Mouse (Mus musculus): ENCODE data around the gene Gm49369.
"Not testable (repeated sequence)": the region's sequence is repeated elsewhere in the genome, so short reads cannot be mapped to it uniquely, and the experiment has no call there.

Gm49369 gene

DNA sequence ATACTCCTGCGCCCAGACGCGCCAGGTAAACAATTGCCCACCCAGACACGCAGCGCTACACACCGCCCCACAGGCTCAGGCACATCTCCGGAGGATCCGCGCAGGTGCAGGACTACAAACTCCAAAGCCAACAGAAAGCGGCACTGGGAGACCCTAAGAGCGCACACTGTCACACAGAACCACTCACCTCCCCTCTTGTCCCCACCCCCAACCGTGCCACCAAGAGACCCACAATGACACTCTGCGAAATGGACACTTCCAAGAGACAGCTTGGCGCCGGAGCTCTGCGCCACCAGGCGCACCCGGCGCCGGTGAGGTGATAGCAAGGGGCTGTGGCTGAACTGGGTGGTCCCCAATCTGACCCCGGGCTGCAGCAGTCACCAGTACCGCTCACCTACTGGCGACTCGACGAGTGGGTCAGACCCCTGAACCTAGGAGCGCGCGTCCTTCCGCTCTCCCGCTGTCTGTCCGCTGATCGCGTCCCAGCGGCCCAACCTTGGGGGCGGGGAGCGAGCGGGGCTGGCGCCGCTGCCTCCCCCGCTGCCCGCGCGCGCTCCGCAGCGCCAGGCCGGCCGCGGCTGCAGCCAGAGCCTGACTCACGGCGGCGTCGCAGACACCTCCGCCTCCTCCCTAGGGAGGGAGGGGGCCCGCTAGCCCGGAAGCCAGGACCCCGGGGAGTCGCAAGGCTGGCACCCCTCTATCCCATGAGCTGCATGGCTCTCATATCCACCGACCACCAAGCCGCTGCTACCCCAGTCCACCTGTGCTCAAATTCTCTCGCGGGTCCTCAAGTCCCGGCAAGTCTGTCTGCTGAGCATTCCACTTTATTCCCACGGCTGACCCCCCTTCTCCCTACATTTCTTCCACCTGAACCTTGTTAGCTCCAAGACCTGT lies 10.5 kb downstream of the Gm49369 start:
- no peak for DNase-seq

DNA sequence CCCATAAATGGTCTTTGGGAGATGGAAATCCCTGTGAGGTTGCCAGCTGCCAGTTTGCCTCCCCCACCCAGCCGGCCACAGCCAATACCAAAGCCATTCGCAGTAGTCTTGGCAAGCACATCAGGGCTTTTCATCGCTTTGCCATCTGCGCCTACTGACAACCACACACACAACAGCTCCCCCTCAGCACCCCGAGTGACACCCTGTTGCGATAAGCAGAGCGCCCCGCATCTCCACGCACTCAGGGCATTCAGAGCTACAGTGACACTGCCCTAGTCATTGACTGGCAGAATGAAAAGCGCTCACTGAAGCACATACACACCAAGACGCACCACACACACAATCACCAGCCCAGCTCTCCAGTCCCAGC lies 11.1 kb downstream of the Gm49369 start:
- DNase-seq: no peak

DNA sequence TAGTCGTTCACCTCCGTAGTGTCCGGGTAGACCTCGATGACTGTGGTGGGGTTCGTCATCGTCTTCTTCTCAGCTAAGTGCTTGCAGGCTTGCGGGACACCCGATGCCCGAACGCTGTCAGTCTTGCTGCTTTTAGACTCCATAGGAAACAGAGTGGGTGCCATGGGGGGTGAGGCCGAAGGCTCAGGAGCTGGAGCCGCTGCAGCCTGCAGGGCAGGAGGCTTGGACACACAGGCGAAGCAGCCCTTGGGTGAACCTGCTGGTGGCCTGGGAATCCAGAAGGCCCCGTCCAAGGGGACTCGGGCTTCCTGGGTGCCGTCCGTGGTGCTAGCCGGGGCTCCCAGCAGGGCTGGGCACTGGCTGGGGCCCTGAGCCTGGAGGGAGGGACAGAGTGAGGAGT lies 11.5 kb downstream of the Gm49369 start:
- DNase-seq: no peak

DNA sequence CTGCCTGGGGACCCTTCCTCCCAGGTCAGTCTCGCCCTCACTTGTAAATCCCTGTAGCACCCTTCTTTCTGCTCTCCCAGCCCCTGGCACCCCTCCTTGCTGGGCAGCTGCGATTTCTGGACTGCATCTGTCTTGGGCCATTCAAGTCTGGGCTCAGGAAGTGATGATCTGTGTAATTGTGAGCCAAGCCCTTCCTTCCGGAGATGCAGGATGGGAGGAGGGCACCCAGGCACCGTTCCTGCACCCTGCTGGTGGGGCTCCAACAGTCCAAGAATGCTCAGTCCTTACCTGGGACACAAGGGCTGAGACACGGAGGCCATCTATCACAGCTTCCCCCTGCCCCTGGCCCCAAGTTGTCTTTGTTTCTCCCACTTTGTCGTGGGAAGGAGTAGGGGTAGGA lies 12.6 kb downstream of the Gm49369 start:
- DNase-seq: peak; percentile 62

DNA sequence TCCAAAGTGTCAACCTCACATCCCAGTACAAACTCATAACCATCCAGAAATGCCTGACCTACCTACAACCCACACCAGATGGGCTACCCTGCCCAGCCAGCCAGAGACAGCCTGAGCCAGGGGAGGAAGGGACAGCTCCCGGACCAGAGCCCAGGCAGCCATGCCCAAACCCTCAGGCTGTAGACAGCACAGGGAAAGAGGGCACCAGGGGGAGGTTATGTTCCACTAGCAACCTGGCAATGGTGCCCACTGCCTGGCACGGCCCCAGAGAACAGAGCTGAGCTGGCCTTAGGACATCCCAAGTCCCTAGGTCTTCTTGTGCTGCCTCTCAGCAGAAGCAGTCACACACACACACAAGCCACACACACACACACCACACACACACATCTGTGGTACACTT lies 13.6 kb downstream of the Gm49369 start:
- no peak for DNase-seq

DNA sequence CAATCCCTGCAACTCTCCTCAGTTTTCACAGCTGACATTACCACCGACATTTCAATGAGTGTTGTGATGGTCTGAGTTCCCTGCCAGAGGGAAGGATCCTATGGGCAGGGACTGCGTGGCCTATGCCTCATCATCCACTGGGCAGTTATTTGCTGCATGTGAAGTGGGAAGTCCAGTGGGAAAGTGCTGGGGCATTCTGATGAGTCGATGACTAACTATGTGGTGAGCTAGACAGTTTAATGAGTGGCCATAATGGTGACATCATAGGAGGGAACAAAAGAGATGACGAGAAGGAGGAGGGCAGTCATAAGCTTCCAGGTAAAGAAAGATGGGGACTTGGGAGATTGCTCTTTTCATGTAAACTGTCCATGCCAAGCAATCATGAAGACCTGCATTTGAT lies 19.4 kb downstream of the Gm49369 start:
- DNase-seq: no peak

DNA sequence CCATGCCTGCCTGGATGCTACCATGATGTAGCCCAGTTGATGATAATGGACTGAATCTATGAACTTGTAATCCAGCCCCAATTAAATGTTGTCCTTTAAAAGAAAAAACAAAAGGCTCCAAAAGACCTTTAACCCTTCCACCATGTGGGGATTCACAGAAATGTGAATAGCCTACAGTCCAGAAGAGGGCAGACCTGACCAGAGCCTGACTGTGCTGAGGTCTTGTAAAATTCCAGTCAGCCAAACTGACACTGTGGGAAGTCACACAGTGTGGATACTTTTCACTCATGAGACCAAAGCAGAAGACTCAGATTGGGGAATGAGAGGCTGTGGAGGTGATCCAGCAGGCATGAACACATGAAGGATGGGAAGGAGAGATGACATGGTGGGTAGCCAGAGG lies 21.7 kb downstream of the Gm49369 start:
- DNase-seq: no peak

DNA sequence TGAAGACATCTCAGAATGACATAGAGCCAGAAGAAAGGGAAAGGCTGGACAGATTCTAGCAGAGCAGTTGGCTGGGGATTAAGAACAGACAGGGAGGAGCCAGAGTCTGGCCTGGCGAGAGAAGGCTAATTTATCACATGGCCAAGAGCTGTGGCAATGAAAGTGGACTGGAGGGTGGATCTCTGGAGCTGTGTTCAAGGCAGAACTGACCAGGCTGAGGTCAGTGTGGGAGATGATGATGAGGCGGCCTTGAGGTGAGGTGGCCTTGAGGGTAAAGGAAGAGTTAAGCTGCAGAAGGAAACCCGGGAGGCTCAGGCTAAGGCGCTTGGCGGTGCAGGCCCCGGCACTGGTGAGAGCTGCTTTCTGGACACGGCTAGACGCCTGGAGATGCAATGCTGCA lies 23.3 kb downstream of the Gm49369 start:
- no peak for DNase-seq

DNA sequence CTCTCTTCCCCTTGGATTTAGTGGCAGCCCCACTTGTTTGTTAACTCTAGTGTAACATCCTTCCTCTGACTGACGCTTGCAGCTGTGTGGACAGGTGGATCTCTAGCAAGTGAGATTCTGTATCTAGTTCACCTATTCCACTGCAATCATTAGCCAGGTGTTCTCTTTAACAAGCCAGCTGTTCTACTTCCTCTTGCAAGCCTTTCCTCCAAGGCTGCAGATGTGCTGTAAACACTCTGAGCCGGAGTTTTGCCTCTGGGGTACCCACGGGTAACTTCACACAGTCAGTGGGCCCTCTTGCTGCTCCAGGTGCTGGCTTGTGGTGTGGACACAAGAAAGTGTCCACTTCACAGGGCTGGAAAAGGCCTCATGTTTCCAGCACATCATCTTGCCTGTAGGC lies 24.9 kb downstream of the Gm49369 start:
- no peak for DNase-seq

DNA sequence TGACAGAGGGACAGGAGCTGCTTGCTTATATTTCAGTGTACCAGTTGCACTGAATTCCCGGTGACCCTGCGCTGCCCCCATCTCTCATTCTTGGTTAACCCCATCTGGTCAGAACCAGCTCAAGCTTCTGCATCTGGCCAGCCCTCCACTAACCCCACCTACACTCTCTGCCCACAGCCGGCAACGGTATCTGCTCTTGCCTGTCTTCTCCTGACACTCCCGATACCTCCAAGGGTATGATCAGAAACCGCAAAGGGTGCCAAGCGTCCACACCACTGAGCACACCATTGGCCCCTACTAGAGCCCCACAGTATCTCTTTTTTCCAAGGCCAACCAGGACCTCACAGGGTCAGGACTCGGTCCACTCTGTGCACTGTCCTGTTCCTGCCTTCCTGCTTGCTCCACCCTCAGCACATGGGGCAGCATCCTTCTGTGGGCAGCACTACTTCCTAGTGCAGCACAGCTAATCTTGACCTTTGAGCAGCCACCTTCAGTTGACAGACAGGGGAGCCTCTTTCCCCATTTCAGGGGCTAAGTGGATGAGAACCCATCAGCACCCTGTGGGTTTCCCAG lies 27.7 kb downstream of the Gm49369 start:
- no peak for DNase-seq

DNA sequence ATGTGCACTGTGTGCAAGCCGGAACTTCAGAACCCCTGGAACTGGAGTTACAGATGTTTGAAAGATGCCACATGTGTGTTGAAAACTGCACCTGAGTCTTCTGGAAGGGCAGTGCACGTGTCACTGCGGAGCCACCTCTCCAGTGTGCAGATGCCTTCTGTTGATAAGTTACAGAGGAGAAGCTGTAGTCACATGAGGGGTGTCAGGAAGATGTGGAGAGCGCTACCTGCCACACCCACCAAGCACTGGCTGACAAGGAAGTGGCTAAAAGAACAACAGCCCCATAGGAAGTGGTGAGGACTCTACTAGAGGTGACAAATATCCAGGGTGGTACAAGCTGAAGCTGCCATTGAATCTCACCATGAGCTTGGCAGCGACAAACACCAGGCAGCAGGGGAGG lies 28.6 kb downstream of the Gm49369 start:
- no peak for DNase-seq

DNA sequence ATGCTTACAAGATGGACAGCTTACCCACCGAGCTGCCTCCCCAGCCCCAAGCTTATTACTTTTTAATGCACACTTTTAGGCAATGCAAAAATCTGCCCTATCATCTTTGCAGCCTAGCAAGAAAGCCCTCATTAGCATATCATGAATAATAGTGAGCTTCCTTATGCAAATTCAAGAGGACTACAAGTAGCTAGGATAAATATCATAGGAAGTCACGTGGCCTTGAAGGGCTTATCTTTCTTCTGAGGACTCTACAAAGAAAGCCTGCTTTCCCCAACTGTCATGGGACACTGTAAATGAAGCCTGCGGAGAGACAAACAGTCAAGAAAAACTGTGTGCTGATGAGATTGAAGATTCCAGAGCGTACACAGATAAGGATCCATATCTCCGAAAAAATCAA lies 30.9 kb downstream of the Gm49369 start:
- DNase-seq: no peak

DNA sequence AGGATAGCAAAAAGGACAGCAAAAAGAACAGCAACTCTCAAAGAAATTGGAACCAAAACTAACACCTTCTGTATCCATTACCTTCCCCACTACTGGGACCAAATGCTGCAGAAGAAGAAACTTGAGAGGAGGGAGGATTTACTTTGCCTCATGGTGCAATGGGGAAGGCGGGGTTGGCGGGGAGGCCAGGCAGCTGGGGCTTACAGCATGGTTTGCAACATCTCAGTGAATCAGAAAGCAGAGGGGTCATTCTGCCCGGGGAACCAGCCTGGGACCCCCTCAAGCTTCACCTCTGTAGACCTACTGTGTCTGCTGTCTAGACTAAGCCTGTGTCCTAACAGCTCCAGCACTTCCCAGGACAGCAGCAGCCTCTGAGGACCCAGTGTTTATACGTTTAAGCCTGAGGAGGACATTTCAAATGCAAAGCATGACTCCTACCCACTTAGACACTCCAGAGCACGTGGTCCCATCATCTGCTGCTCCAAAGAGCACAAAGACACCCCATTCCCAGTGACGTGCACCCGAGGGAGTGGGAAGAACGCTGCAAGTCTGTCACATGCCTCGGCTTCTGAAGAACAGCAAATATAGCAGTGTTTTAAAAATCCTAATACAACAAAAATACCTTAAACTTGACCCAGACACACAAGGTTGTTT lies 33.0 kb downstream of the Gm49369 start:
- peak; percentile 38 for DNase-seq

DNA sequence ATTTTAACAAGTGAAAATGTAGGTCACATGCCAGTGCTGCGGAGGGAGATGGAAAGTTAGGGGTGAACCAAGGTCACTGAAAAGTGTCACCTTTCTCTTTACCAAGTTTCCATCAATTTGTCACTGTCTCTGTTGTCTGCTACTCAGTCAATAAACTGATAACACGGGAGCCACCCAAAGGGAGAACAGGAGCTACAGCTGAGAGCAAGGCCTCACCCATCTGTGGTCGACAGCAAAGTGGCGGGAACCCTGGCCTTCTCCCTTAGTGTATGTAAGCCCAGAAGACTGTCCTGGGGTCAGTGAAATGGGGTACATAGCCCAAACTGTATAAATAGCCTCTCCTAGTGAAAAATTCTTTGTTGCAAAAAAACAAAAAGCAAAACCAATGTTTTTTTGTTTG lies 34.9 kb downstream of the Gm49369 start:
- DNase-seq: no peak

DNA sequence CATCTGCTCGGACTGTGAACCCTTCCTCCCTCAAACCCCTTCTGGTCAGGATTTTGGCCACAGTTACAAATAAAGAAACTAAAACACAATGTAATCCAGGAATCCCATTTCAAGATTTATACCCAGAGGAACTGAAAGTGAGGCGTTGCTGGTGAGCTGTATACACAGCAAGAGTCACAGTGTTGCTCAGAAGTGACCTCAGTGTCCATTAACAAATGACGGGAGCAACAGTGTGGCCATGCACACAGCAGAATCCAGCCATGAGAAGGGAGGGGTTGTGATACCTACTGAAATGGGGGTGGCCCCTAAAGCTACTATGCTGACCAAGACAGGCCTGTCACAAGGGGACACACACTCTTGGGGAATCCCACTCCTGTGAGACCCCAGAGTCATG lies 40.2 kb downstream of the Gm49369 start:
- DNase-seq: no peak

DNA sequence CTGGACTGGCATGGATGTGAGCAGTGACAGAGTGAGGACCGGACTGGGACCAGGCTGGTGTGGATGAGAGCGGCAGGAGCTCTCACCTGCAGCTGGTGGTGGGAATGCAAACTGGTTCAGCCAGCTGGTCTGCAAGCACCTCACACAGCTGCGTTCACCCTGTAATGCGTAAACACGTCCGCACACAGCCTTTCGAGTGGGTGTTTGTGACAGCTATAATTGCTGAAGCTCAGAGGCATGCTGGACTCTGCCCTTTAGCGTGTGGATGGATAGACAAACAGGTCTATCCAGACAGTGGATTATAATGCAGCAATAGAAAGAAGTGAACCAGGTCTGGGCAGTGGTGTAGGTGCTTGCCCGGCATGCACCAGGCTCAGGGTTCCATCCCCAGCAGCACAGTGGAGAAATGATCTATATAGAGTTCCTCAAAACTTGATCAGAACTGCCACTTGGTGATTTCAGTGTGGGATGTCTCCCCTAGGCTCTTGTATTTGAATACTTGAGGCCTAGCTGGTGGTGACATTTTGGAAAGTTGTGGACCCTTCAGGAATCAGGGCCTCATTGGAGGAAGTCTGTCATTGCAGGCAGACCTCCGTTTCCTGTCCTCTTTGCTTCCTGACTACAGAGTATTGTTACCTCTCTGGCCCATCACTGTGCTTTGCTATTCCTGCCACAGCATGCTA lies 40.8 kb downstream of the Gm49369 start:
- no peak for DNase-seq

DNA sequence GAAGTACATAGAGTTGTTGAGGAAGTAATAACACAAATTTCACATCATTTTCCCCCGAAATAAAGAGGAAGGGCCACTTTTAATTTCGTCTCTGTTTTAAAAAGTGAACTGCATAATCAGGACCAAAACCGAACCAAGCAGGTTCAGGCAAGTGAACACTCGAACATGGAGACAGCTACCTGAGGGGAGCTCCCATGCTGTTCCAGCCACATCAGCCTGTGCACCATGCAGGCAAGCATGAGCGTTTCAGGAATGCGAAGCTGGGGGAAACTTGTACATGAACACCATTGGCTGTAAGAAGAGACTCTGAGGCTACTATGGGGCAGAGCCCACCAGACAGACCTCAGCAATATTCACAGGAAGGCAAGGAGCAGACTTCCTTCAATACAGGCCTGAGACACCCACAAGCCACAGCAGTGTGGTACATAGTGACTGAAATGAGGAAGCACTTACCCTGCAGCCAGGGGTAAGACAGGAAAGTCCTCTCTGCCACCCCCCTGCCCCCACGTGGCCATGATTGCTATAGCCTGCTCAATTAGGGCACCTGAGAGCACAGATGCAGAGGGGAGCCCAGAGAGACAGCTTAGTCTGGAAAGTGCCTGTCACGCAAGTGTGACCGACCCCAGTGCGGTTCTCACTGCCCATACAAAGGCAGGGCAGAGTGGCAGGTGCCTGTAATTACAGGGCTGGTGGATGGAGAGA lies 42.0 kb downstream of the Gm49369 start:
- peak; percentile 30 for DNase-seq

DNA sequence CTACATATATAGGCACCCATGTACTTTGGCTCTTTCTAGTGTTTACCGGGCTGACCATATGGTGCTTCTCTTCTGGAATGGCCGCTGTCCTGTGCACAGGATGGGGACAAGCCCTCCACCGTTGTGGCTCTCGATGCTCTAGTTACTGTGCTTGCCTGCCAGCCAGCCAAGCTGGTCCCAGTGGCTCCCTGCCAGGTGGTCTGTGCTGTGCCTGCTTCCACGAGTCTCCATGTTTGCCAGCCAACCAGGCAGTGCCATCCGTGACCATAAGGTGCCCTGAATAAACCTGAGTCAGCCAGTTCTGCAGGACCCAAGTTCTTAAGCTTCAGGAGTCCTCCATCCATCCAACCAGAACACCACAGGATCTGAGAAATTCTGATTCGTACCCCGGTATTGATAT lies 47.3 kb downstream of the Gm49369 start:
- no peak for DNase-seq

DNA sequence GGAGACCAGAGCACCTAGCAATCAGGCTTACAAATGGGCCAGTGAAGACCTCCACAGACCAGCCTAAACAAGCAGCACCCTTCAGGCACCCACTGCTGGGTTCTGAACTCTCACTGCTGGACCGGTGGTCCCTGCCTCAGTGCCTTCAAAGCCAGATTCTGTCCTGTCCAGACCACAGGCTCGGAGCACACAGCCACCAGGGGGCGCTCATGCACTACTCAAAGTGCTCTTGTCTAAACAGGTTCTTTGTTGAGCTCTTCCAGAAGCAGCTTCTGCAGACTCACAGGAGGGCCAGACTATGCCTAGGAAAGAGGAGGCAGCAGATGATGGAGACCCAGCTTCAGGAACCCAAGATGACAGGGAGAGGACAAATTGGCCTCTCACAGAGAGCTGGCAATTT lies 48.2 kb downstream of the Gm49369 start:
- peak; percentile 95 for DNase-seq

DNA sequence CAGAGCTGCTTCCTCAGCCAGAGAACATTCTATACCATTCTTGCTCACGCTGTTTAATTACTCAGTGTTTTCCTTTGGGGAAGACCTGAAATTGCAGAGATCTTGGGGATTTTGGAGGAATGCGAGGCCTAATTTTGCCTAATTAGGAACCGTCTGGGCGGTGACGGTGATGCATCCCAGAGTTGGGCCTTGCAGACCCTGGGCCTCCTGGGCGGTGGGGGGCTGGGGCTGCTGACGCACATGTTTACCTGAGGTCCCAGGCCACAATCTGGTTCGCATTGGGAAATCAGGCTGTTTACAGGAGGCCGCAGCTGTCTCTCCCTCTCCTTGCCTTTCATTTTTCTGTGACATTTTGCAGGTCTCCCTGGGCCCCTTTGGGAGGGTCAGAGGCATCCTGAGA lies 49.7 kb downstream of the Gm49369 start:
- not testable (repeated sequence) for DNase-seq

DNA sequence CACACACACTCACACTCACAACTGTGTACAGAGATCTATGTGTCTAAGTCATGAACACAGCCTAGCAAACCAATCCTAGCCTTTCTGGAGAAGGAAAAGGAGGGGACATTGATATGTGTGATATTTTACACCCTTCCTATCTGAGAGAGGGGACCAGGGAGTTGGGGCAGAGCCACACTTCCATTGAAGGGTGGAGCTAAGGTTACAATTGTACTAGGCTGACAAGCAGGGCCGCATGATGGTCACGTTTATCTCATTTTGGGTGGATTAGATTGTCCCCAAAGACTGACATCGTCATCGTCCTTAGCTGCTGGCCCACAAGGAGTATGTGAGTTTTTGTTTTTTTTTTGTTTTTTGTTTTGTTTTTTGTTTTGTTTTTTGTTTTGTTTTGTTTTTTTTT lies 51.2 kb downstream of the Gm49369 start:
- no peak for DNase-seq

DNA sequence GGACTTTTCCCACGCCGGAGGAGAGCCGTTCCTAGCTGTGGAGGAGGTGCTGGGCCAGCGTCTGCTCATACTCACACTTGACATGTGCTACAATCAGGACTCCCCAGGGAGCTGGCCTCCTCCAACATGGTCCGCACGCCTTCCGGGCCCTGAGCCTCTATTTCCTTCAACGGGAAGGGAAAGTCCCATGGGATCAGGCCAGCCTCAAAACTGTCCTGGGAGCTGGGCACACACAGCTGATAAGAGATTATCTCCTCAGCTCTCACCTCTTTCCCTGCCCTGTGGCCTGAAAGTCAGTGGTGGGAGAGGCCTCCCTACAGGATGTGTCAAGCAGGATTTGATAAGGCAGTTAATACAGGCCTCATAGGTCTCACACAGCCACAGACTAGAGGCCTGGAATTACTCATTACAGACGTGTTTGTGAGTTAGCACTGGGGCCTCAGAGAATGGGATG lies 52.2 kb downstream of the Gm49369 start:
- no peak for DNase-seq

DNA sequence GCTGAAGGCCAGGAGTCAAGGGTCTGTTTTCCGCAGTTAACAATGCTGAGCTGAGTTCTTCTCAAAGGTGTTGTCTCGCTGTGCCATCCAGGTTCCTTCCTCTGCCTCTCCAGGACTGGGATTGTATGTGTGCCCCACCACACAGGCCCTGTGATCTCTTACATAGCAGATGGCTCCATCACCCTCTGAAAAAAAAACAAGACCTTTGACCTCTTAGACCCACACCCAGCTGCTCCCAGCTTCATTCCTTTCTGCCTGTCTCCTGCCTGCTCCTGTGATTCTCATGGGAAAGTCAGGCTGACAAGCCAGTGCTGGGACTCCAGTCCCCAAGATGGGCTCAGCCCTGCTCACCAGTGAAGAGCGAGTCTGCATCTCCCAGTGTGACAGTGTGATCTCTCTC lies 54.0 kb downstream of the Gm49369 start:
- no peak for DNase-seq
